Mouse (Mus musculus) ovary, adult 10 weeks (tissue): ENCODE data around the gene Nbr1. TPM values are rescaled to one million over a fixed set of nuclear protein-coding genes. Genes with fewer than 3 reads are reported as not detected.

Source experiments
- polyA plus RNA-seq: library from polyadenylated mRNA; stranded (reverse); fragments of 350-450 nt; fragmentation: Illumina TruSeq; extraction: RNeasy Lipid Tissue Mini Kit (QIAGEN cat#74804); gene quantifications from one replicate; pipeline ENCODE4 v1.2.3, GENCODE M21; 2014

Nbr1 gene
- 140 TPM for polyA plus RNA-seq

GRCm38 (mm10) chr11:101551751-101552475 is at the start of gene Nbr1, which contains the start of gene Brca1:
TSS of gene Nbr1 (plus strand) at chr11:101552149.
TSS of gene Brca1 (minus strand) at chr11:101551955.

GRCm38 (mm10) chr11:101582054-101583035 is 30.4 kb downstream of the Nbr1 start, which contains the start of gene Tmem106a:
TSS of gene Tmem106a (plus strand) at chr11:101582242.

GRCm38 (mm10) chr11:101599156-101599555 is 47.2 kb downstream of the Nbr1 start, which contains the start of gene Gm11634:
TSS of gene Gm11634 (minus strand) at chr11:101599256.

GRCm38 (mm10) chr11:101626995-101627856 is 75.3 kb downstream of the Nbr1 start, which contains the start of gene Rdm1:
TSS of gene Rdm1 (plus strand) at chr11:101627195.

Other genes starting within 250 kb of the Nbr1 start
- 83.0 TPM for gene Becn1, start 249.9 kb upstream of the Nbr1 start, polyA plus RNA-seq
- gene Psme3, start 235.9 kb upstream of the Nbr1 start, polyA plus RNA-seq: 240 TPM
- gene Aoc2, start 227.1 kb upstream of the Nbr1 start, polyA plus RNA-seq: 0.26 TPM
- gene Aoc3, start 221.5 kb upstream of the Nbr1 start, polyA plus RNA-seq: 59.7 TPM
- gene G6pc, start 184.6 kb upstream of the Nbr1 start, polyA plus RNA-seq: not detected
- 8.1 TPM for gene Aarsd1, start 134.5 kb upstream of the Nbr1 start, polyA plus RNA-seq
- gene Gm27029, start 127.4 kb upstream of the Nbr1 start, polyA plus RNA-seq: not detected
- 3.1 TPM for gene Rundc1, start 127.1 kb upstream of the Nbr1 start, polyA plus RNA-seq
- gene Ptges3l, start 126.8 kb upstream of the Nbr1 start, polyA plus RNA-seq: 3.0 TPM
- 91.3 TPM for gene Rpl27, start 109.9 kb upstream of the Nbr1 start, polyA plus RNA-seq
- gene Ifi35, start 103.7 kb upstream of the Nbr1 start, polyA plus RNA-seq: 0.68 TPM
- 31.6 TPM for gene Rnd2, start 87.2 kb upstream of the Nbr1 start, polyA plus RNA-seq
- 1.8 TPM for gene Vat1, start 85.9 kb upstream of the Nbr1 start, polyA plus RNA-seq
- gene Brca1, start 194 bp upstream of the Nbr1 start, polyA plus RNA-seq: 24.1 TPM
- 4.6 TPM for gene Tmem106a, start 30.1 kb downstream of the Nbr1 start, polyA plus RNA-seq
- not detected for gene Gm11634, start 47.1 kb downstream of the Nbr1 start, polyA plus RNA-seq
- gene Rdm1, start 75.0 kb downstream of the Nbr1 start, polyA plus RNA-seq: not detected
- 4.6 TPM for gene Arl4d, start 113.4 kb downstream of the Nbr1 start, polyA plus RNA-seq
- gene Dhx8, start 180.8 kb downstream of the Nbr1 start, polyA plus RNA-seq: 31.7 TPM
- gene Etv4, start 233.2 kb downstream of the Nbr1 start, polyA plus RNA-seq: not detected